Mouse (Mus musculus): ENCODE results near the gene Hmga2.

GRCm38 (mm10) chr10:120485461-120485860, 9.2 kb upstream of the Hmga2 start:
- TF ChIP-seq POLR2A (IDR thresholded peaks at IDR 0.05; ENCODE audit: borderline replicate concordance, control insufficient read depth, low read depth, low read length) (no peak), CTCF (IDR thresholded peaks at IDR 0.05; ENCODE audit: control insufficient read depth, insufficient read depth, low read length) (no peak)

Measured in bone marrow, adult 2 months (tissue).